Mouse (Mus musculus) embryonic facial prominence, embryonic 11.5 days (tissue): Measurements from ENCODE around the gene Fam168b. TPM values are rescaled to one million over a fixed set of nuclear protein-coding genes. Genes with fewer than 3 reads are reported as not detected.

Experiments used
- ATAC-seq: fragments of 200-750 bp; cut with Nextera tagmentation; replicated peaks from 2 replicates; pipeline ENCODE4 v1.8.0; 2017; ENCODE audit warnings: low read depth; ENCODE audit not compliant: insufficient number of reproducible peaks, low FRiP score, low TSS enrichment
- DNase-seq: peaks from one replicate; pipeline ENCODE4 v3.0.0-alpha.2; 2015; ENCODE audit warnings: low spot score
- H3K27ac ChIP-seq: fragments of 300-500 bp; sonication (generic); replicated peaks from 2 replicates; pipeline ENCODE4 v1.5.1; 2014; ENCODE audit warnings: mild to moderate bottlenecking, low read depth, low read length, control low read depth
- H3K27me3 ChIP-seq: fragments of 300-500 bp; sonication (generic); 2 replicates; pipeline ENCODE4 v1.6.1; 2014; ENCODE audit warnings: mild to moderate bottlenecking, low read length, moderate library complexity, mixed read lengths; ENCODE audit not compliant: control insufficient read depth, insufficient read depth
- H3K36me3 ChIP-seq: fragments of 300-500 bp; sonication (generic); replicated peaks from 2 replicates; pipeline ENCODE4 v1.6.1; 2014; ENCODE audit warnings: low read depth, mild to moderate bottlenecking, low read length, moderate library complexity, mixed read lengths; ENCODE audit not compliant: control insufficient read depth, insufficient read depth
- H3K4me1 ChIP-seq: fragments of 300-500 bp; sonication (generic); 2 replicates; pipeline ENCODE4 v1.6.1; 2014; ENCODE audit warnings: low read length, mixed read lengths; ENCODE audit not compliant: control insufficient read depth, insufficient read depth
- H3K4me2 ChIP-seq: fragments of 300-500 bp; sonication (generic); 2 replicates; pipeline ENCODE4 v1.6.1; 2014; ENCODE audit warnings: low read depth, mild to moderate bottlenecking, control low read depth, low read length, moderate library complexity
- H3K4me3 ChIP-seq: fragments of 300-500 bp; sonication (generic); 2 replicates; pipeline ENCODE4 v1.5.1; 2014; ENCODE audit warnings: low read depth, low read length, control low read depth
- H3K9ac ChIP-seq: fragments of 300-500 bp; sonication (generic); replicated peaks from 2 replicates; pipeline ENCODE4 v1.6.1; 2014; ENCODE audit warnings: mild to moderate bottlenecking, control low read depth, low read length
- H3K9me3 ChIP-seq: fragments of 300-500 bp; sonication (generic); replicated peaks from 2 replicates; pipeline ENCODE4 v1.6.1; 2016; ENCODE audit warnings: mild to moderate bottlenecking, low read length, inconsistent platforms, mixed read lengths; ENCODE audit not compliant: control insufficient read depth
- WGBS: fragments of 180-500 bp; shearing (Covaris S2); extraction: QIAGEN DNeasy Blood & Tissue Kit; methylation state at CpG from one replicate; pipeline ENCODE4 v1.1.7; 2014; 5-methylcytosine and 5-hydroxymethylcytosine counted together
- polyA plus RNA-seq: library from polyadenylated mRNA; unstranded; fragments of >200 nt; fragmentation: Nextera tagmentation; extraction: Ambion mirVana; gene quantifications from 2 replicates; pipeline ENCODE4 v1.2.1, GENCODE M21; 2014

Gene Fam168b
- 92.8 and 94.8 TPM in 2 replicates for polyA plus RNA-seq

GRCm38 (mm10) chr1:34842887-34843618, at the start of gene Fam168b:
Gene Fam168b, minus strand, starts transcription at chr1:34843065.
- 2% methylated on average over 43 of the region's 59 CpGs for WGBS
- Histone ChIP-seq H3K9me3 (no peaks in the 10 kb centered on the region), H3K27me3 (no peaks in the 10 kb centered on the region)

DNA sequence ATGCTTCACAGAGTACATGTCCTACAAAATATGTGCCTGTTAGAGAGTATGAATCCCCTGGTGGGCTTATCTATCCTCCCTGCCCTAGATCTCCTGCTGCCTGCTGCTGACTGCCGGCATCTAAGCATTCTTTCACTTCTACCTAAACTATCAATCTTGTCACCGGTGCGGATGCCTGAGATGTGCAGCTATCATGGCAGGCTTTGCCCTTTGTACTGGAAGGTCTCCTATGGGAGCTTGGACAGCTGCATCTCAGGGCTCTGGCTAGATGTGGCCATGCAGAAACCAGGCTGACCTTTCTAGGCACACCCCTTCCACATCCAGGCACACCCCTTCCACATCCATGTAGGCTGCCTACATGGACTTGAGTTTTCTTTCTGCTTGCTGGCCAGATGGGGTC, 49.6 kb upstream of the Fam168b start:
- ATAC-seq: no peak
- no peaks in the 10 kb centered on the region for H3K9me3 ChIP-seq
- no peak for DNase-seq
- no peaks in the 10 kb centered on the region for H3K4me1 ChIP-seq
- WGBS: 84% methylated on average over 3 of the region's 3 CpGs
- H3K27ac ChIP-seq: no peak overlapping the region
- H3K27me3 ChIP-seq: no peaks in the 10 kb centered on the region
- H3K36me3 ChIP-seq: no peaks in the 10 kb centered on the region
- no peak overlapping the region for H3K9ac ChIP-seq
- H3K4me2 ChIP-seq: no peak overlapping the region
- no peak overlapping the region for H3K4me3 ChIP-seq

More at GRCm38 (mm10) chr1:34842887-34843618, at the start of gene Fam168b:
- H3K4me2 ChIP-seq: peak within 1 kb of the TSS; percentile 82
- no peaks in the 10 kb centered on the region; the same call in 1 of the 2 replicates for H3K36me3 ChIP-seq
- DNase-seq (peak; percentile 93), ATAC-seq (peak; percentile 87)
- H3K4me1 ChIP-seq: no peaks in the 10 kb centered on the region; the same call in 1 of the 2 replicates
- H3K4me3 ChIP-seq: peak within 1 kb of the TSS; percentile 70
- peak within 1 kb of the TSS; percentile 94 for H3K9ac ChIP-seq
- H3K27ac ChIP-seq: peak within 1 kb of the TSS; percentile 95

DNA sequence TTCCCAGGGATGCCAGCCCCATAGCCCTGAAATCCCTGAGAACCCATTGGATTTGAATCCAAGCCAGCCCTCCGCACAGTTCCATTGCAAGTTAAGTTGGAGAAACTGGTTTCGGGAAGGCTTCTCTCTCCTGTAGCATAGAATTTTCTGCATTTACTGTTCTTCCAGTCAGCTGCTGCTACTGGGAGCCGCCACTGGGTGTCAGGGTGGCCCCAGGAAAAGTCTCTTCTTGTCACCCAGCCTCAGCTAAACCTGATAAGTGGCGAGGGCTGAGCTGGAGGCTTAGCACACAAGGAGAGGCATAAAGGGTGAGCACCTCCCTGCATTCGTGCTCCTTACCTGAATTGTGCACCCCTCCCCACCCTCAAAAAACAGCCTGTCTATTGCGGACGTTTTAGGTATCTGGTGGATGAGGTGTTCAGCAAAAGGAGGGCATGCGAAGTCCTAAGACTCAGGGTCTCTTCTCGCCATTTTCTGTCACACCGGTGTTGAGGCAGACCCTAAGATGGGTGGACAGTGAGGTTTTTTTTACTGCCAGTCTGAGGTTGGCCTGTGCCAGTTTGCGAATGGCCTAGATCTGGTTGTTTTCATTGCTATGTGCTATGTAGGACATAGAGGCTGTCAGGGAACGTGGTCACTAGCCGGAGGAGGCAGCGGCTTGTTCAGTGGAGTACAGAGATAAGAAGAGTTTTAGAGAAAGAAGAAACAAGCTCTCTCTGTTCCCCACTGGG, 48.9 kb upstream of the Fam168b start:
- DNase-seq: peak; percentile 61
- Histone ChIP-seq H3K9ac (no peak overlapping the region), H3K36me3 (no peaks in the 10 kb centered on the region), H3K9me3 (no peaks in the 10 kb centered on the region), H3K4me2 (no peak overlapping the region), H3K4me3 (no peak overlapping the region), H3K27ac (no peak overlapping the region), H3K4me1 (no peaks in the 10 kb centered on the region), H3K27me3 (no peaks in the 10 kb centered on the region)
- 59% methylated on average over 14 of the region's 14 CpGs for WGBS
- no peak for ATAC-seq

GRCm38 (mm10) chr1:34883776-34884175, 40.9 kb upstream of the Fam168b start:
- Histone ChIP-seq H3K4me1 (no peaks in the 10 kb centered on the region), H3K4me2 (no peak overlapping the region), H3K27ac (no peak overlapping the region), H3K9ac (no peak overlapping the region), H3K9me3 (no peaks in the 10 kb centered on the region), H3K36me3 (no peaks in the 10 kb centered on the region), H3K27me3 (no peaks in the 10 kb centered on the region), H3K4me3 (no peak overlapping the region)
- no peak for ATAC-seq
- DNase-seq: no peak

- DNase-seq (no peak), ATAC-seq (no peak)
- Histone ChIP-seq H3K4me2 (no peak overlapping the region), H3K9ac (no peak overlapping the region), H3K4me1 (no peaks in the 10 kb centered on the region), H3K4me3 (no peak overlapping the region), H3K27me3 (no peaks in the 10 kb centered on the region), H3K27ac (no peak overlapping the region), H3K36me3 (no peaks in the 10 kb centered on the region), H3K9me3 (no peaks in the 10 kb centered on the region)
- WGBS: 80% methylated on average over 6 of the region's 6 CpGs
Measured at GRCm38 (mm10) chr1:34879611-34880010, 36.7 kb upstream of the Fam168b start.

DNA sequence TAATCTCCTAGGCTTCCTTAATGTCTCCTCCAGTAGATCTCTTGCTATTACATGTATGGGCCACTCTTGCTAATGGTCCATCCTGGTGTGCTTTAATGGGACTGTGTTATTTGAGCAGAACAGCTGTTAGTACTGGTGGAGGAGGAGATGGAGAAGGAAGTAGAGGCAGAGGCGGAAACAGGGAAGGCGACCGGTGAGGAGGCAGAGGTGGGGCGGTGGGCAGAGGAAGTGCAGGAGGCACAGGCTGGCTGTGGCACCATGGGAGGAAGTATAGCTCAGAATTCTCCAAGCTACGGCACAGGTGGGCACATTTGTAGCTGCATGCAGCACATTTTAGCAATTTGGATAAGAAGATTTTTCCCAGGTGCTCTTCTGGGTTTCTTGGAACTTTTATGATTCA, 30.7 kb upstream of the Fam168b start:
- ATAC-seq (no peak), DNase-seq (no peak)
- H3K36me3 ChIP-seq: no peaks in the 10 kb centered on the region
- no peaks in the 10 kb centered on the region for H3K9me3 ChIP-seq
- 88% methylated on average over 5 of the region's 5 CpGs for whole genome bisulfite sequencing
- no peak overlapping the region for H3K9ac ChIP-seq
- no peak overlapping the region for H3K4me3 ChIP-seq
- H3K4me1 ChIP-seq: no peaks in the 10 kb centered on the region
- H3K27me3 ChIP-seq: no peaks in the 10 kb centered on the region
- no peak overlapping the region for H3K4me2 ChIP-seq
- H3K27ac ChIP-seq: no peak overlapping the region

DNA sequence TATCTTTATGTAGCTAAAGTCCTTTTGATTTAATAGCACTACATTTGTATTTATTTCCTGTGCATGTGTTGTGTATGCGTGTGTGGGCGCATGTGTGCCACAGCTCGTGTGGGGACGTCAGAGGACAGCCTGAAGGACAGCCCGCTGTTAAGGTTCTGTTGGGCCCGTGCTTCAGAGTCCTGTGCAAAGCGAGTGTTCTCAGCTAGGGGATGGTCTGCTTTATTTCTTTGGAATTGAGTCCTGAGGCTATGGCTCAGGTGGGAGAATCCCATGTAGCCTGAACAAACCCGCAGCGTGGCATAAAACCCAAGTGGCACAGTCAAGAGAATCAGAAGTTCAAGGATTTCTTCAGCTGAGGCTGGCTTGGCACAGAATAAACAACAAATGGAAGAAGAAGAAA, 28.3 kb upstream of the Fam168b start:
- no peaks in the 10 kb centered on the region for H3K27me3 ChIP-seq
- 91% methylated on average over 9 of the region's 9 CpGs for WGBS
- no peaks in the 10 kb centered on the region for H3K4me1 ChIP-seq
- no peak overlapping the region for H3K27ac ChIP-seq
- H3K4me2 ChIP-seq: no peak overlapping the region
- H3K9me3 ChIP-seq: no peaks in the 10 kb centered on the region
- DNase-seq (no peak), ATAC-seq (no peak)
- H3K4me3 ChIP-seq: no peak overlapping the region
- H3K36me3 ChIP-seq: no peaks in the 10 kb centered on the region
- no peak overlapping the region for H3K9ac ChIP-seq

GRCm38 (mm10) chr1:34869231-34869630, 26.4 kb upstream of the Fam168b start:
- Histone ChIP-seq H3K4me1 (no peaks in the 10 kb centered on the region), H3K4me3 (no peak overlapping the region), H3K9me3 (no peaks in the 10 kb centered on the region), H3K4me2 (no peak overlapping the region), H3K27ac (no peak overlapping the region), H3K36me3 (no peaks in the 10 kb centered on the region), H3K27me3 (no peaks in the 10 kb centered on the region), H3K9ac (no peak overlapping the region)
- 95% methylated on average over 16 of the region's 16 CpGs for WGBS
- ATAC-seq: no peak
- no peak for DNase-seq
